Mouse (Mus musculus): ENCODE results near the gene Rasgef1b.

The Rasgef1b gene

DNA sequence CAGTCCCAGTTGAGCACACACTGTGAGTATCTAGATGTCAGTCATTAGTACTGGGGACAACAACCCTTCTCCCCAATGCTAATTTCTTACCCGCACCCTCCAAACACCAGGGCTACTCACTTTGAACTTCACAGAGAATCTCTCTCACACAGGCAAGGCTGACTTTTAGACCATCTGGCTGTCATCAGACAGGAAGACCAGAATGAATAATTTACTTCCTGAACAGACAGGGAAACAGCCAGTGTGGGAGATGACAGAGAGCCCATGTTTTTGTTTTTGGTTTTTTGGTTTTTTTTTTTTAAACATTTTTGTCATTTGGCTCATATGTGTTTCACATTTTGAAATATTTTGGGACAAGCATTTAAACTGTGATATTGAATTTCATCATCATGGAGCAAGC lies 290.3 kb downstream of the Rasgef1b start:
- no peak for DNase-seq

DNA sequence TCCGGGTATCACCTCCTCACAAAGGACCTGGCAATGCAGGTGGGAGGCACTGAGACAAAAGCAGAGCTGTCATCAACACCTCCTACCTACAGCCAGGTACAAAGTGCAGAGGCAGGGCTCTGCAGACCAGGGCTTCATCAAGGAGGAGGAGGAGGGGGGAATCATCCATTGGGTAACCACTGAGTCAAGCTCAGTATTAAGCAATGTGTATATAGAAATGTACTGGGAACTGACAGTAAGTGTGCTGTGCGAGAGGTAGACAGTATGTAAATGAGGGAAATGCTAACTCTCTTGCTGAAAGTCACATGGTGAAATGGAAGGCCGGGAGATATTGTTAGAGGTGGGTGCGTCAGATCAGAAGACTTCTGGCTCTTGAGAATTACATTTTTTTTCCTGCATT lies 294.6 kb downstream of the Rasgef1b start:
- no peak for DNase-seq

DNA sequence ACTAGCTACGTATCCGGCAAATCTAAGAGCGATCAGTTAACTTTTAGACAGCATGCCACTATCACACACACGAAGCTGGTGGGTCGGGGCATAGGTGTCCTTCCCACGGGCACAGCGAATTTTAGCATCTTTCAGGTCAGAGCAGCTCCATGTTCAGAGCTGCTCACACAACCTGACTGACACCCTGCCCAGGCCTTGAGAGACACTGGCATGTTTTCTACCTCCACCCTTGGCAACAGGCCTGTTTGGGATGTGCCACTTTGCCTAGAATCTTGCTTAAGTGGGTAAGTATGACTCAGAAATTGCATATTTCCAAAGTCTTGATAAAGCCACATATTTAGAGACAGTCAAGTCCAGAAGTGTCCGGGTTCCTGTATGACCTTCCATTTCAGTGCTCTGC lies 296.4 kb downstream of the Rasgef1b start:
- no peak for DNase-seq

DNA sequence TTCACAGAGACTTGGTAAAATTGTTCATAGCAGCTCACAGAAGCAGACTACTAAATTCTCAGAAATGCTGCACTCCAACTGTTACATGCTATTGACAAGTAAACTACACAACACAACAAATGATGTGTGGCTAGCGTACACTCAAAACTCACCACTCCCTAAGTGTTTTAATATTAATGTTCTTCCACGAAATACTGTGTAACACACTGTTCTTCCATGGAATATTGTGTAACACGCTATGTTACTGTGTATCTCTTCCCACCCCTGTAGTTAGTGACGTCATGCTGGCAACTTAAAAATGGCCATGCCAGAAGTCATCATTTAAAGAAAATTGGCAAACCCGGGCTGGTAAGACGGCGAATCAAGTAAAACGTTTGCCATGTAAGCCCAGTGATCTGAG lies 299.6 kb downstream of the Rasgef1b start:
- no peak for DNase-seq

DNA sequence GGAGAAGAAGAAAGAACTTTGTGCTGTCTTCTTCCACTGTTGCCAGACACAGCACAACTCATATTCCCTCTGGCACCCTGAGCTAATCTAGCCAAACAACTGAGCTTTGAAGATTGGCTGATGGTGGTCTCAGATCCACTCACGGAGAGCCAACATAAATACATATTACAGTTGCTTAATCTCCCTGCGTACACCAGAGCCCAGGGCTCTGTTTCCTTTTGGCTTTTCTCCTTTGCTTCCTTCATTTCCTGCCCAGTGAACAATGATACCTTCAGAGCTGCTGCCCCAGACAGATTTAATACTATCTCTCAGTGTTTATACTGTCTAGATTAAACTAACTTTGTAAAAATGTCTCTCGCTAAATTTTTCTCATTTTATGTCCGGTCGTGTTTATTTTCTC lies 300.2 kb downstream of the Rasgef1b start:
- no peak for DNase-seq

DNA sequence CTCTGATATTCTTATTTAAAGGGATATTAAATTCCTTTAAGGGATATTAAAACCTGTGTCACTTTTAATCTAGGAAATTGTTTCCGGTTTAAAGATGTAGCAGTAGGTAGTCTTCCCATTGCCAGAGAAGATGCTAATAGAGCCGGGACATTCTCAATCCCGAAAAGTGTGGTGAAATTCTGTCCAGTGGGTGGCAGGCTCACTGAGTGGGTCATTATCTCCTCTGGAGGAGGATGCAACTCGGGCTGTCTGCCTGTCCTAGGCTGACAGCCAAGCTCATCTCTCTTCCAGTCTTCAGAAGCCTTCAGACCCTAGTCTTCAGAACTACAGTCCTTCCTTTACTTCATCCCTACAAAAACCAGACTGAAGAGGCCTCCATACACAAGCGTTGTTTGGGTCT lies 305.6 kb downstream of the Rasgef1b start:
- no peak for DNase-seq

DNA sequence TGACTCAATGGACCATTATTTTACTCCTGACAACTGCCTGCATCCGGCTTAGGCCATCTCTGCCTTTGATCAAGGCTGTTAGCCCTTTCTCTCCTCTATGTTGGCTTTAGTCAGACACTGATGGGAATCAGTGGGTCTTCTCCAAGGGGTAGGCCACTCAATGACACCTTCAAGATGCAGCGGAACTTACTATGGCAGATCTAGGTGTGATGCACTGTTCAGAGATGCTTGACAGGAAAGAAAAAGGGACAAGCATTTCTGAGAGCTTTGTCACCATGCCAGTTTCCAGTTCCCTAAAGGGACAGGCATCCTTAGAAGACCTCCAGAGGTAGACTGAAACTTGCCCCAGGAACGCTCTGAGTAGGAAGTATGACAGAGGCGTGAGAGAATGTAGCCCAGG lies 306.0 kb downstream of the Rasgef1b start:
- DNase-seq: no peak

DNA sequence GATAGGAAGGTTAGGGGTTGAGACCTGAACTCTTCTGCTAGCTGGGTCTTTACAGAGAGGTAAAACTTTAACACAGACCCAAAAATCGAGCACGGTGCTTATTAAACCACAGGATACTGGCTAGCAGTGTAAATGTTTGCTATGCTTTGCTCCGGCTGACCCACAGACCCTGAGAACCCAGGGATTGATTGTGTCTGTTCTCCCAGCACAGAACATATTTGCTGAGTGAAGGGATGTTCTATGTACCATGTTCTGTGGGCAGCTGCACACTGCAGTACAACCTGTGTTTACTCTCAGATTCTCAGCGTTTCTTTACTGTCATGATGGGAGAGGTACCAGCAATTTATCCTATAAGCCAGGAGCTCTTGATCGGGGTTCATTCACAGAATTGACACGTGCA lies 306.8 kb downstream of the Rasgef1b start:
- DNase-seq: no peak

DNA sequence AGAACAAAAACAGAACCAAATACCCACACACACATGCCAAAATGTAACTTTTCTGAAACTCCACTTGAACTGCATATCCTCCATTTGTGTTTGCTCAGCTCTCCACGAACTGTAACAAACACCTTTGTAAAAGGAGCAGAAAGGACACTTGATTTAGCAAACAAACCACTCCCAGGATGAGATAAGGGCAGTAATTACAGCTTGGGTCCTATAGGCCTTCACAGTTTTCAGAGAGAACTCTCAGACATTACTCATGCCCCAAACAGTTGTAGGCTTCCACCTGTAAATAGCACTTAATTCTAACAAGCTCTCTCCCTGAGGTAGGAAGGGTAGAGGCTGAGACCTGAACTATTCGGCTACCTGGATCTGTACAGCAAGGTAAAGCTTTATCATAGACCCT lies 309.0 kb downstream of the Rasgef1b start:
- no peak for DNase-seq

DNA sequence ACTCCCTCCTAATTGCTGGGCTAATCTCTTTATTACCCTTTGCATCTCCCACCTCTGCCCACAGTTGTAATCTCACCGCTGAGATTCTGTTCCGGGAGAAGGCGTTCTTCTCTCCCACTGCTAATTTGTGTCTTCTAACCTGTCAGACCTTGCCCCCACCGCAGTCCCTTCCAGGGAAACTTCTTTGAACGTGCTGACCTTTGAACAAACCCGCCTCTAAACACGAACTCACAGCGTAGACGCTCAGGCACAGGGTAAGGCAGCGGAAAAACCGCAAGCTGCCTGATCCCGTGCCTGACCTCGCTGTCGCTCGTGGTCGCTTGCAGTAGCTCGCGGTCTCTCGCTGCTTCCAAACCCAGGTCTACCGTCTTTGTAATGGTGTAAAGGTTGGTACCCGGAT lies 312.0 kb downstream of the Rasgef1b start:
- peak; percentile 75 for DNase-seq

DNA sequence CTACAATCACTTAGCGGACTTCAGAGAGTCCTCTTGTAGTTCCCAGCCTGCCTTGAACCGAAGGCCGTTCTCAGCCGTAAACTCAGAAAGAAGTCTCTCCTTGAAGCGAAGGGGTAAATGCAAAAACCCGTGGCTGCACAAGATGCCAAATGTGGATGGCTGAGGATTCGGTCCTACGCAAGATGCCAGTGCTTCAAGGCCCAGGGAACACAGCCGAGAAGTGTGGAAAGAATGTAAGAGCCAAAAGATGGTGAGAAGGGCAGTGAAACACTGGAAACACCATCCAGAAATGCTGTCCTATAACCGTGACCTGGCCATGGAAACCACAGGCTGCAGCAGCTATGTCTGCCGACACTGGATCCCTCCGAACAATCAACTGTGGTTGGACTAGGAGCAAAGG lies 313.2 kb downstream of the Rasgef1b start:
- DNase-seq: no peak

DNA sequence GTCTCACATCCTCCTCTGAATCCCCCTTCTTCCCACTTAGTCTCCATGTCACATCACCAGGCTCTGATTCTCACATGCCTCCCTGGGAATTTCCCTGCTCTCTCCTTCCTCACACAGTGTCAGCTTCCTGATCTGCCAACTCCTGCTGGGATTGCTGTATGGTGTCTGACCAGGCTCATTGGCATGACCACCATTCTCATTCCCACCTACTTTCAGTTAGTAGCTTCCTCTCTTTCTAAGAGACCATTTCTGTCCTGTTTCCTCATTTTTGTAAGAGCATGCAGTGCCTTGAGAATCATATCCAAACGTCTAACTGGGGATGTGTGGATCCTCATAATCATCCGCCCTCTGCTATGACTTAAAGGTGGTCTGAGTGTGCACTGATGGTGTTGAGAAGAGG lies 313.8 kb downstream of the Rasgef1b start:
- DNase-seq: no peak

DNA sequence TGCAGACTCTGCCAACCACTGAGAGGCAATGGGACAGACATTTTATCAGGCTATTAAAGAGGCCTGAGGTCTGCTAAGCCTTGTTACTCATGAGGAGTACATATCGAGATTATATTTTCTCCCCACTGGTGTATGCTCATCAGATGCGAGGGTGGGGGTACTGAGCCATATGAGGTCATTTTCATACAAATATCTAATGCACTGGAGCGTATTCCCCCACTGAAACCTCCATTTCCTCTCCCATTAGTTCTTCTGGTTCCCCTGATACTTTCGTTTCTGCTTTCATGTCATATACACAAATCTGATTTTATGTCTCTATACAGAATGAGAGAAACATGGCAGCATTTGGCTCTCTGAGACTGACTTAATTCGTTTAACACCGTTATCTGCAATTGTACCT lies 314.6 kb downstream of the Rasgef1b start:
- peak; percentile 17 for DNase-seq

DNA sequence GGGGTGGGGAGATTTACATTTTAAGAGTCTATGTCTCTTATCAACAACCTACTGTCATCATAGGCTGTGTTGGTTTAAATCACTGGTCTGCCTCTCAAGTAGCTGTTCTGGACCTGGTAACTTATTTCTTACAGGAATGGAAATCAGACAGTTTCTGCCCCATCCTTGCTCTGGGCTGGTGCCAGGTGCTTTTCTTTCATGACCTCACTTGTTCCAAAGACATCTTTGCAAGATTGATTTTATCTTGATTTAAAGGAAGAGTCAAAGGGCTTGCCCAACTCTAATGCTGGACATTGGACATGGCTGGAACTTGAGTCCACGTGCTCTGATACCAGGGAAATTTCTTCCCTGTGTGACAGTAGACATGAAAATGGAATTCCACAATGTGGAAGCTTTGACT lies 315.0 kb downstream of the Rasgef1b start:
- DNase-seq: no peak

DNA sequence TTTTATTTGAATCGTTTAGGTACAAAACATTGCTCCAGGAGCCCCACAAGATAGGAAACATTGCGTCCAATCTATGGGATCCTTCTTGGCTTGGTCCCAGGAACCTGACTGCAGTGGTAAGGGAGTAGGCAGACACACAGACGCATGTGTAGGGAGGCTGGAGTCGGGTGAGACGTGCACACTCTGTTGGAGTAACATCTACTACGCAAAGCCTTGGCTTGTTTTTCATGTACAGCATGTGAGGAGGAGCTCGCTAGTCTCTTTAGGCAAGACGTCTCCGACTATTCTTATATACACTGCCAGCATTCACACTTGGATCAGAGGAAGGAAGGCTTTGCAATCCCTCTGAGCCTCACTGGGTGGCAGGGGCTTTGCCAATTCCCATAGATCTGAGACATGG lies 315.5 kb downstream of the Rasgef1b start:
- DNase-seq: no peak

DNA sequence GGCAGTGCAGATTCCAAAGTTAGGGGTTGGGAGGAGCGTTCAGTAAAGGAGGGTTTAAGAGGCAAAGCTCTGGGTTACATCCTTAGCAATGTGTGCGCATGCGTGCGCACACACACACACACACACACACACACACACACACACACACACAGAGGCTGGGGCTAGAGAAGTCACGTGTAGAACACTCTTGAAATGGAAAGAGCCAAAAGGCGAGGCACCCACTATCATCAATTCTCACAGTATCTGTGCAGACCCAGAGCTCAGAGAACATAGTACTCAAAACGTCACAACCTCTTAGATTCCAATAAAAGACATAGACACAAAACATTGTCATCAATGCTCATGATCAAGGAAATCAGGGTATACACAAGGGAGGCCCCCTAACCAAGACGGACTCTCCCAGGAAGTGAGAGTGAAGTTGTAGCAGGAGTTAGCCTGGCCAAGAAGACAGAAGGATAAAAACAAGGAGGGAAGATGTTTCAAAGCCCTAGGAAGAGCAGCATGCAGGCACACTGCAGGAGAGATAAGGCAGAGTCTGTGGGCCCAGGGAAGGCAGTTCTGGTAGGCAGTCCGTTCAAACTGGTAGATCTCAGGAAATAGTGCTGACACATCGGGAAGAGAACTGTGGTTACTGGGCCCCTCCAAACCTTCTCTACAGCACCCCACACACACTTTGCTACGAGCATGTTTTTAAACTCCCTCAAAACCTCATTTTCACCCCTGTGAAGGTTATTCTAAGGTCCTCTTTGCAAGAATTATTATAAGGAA lies 324.3 kb downstream of the Rasgef1b start:
- no peak for DNase-seq

DNA sequence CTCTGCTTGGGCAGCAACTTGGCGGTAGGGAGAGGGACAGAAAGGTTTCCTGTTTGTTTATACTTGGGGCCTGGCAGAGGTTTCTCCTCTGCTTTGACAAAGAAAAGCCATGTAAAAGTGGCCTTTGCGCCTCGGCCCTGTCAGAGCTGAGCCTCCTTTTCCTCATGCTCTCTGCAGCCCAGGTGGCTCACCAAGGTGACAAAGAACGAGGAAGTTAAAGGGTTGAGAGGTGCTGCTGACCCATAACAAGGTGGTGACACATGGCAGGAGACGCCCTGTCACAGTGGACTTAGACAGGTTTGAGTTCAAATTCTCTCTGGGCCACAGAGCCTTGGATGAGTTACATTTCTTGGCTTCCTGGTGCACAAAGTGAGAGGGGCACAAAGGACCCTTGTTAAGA lies 325.5 kb downstream of the Rasgef1b start:
- no peak for DNase-seq

DNA sequence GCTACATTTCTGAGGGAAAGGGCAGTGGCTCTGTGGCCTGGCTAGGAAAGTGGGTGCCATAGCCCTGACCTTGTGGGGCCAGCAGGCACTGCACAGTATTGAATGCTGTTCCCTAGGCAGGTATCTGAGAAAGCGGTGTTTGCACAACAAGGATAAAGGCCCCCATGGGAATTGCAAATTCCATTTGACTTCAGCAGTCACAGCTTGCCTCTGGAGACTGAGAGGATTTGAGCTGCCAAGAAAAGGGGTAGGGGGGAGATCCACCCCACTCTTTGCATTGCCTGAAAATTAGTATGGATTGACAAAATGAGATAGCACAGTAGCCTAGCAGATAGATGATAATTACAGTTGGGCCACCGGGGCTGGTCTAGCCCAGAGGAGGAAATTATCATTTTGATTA lies 326.1 kb downstream of the Rasgef1b start:
- DNase-seq: no peak

DNA sequence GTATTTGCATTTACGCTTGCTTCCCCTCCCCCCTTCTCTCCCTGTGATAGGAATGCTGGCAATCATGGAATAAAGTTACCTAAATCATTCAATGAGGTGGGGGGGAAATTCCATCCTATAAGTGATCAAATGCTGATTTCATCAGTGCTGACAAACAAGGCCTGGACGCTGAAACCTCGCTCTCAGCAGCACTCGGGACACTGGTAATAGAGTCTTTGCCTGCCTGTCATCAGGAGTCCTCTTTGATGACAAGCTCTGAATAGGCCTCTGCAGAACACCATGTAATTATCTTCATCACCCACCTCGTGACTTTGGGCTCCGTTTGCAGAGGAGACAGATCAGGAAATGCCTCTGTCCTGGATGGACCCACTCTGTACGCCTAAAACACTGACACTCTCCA lies 326.6 kb downstream of the Rasgef1b start:
- no peak for DNase-seq

DNA sequence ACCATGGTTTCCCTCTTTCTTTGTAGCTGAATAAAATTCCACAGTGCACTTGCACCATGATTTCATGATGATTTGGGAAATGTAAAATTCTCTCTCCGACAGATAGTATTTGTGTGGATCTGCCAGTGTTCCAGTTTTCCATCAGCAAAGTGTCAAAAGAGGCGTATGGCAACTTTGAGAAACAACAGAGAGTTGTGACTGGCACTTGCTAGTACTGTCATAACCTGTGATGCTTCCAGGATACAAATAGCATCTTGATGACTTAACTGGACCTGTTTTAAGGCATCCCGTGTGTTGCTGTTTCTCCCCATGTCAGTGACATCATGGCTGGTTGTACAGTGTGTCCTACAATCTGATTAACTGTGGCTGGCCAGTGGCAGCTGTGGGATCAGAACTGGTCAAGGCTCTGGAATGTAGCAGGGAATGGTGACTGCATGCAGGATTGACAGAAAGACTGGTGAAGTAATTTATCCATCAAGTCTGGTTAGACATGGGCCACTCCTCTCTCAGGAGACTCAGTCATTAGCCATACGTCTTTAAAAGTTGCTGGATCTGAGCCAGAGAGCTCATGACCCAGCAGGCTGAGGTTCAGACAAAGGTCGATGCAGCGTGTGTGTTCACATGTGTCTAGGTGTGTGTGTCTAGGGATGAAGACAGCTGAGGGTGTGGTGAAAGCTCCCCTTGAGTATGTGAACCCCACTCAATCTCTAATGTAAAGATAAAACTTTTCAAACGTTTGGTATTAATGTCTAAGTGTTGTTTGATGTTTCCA lies 328.8 kb downstream of the Rasgef1b start:
- no peak for DNase-seq

DNA sequence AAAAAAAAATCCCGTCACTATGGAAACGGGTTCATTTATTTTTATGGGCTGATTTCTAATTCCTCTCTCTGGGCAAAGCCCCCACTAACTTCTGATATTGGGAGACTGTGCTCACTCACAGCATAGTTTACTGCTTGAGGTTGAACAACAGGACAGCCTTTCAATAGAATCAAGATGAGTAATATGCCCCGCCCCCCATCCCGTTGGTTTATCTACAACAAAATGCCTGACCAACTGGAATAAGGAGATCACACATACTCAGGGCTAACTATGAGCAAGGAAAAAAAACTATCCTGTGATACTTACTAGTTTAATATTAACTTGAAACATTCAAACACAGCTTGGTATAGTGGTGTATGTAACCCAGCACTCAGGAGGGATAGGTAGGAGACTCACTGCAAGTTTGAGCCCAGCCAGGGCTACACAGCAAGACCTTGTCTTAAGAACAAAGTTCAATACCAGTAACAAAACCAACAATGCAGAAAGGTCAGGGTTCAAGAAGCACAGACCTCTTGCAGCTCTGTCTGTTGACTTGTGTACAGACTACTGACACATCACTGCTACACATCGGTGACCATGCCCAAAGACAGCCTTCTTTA lies 330.3 kb downstream of the Rasgef1b start:
- peak; percentile 80 for DNase-seq

DNA sequence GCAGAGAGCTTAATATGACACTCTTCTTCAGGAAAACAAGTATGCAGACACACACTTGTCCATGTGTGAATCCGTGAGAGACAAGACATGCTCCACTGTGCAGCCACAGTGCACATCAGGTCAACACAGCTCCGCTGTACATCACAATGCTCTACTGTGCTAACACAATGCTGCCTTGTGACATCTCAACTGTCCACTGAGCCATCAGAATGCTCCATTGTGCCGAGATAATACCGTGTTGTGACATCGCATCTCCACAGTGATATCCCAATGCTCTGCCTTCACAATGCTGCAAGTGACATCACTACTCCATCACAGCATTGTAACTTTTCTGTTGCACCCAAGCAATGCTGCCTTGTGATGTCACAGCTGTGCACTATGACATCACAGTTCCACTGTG lies 334.3 kb downstream of the Rasgef1b start:
- DNase-seq: no peak

DNA sequence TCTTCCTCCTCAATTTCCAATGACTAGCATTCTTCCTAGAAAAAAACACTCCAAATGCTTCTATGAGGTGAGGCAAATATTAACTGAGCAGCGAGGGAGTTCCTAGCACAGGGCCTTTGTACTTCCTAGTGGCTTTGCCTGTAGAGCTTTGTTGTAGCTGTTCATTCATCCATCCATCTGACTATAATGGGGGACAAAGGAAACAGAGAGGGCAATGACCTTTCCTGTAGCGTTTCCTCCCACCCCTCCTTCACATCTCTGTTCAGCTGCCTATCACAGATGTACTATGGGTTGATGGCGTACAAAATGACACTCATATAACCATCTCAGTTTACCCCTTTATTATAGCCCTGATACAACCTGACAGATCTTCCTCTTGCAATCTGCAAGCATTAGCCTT lies 337.3 kb downstream of the Rasgef1b start:
- DNase-seq: peak; percentile 56

DNA sequence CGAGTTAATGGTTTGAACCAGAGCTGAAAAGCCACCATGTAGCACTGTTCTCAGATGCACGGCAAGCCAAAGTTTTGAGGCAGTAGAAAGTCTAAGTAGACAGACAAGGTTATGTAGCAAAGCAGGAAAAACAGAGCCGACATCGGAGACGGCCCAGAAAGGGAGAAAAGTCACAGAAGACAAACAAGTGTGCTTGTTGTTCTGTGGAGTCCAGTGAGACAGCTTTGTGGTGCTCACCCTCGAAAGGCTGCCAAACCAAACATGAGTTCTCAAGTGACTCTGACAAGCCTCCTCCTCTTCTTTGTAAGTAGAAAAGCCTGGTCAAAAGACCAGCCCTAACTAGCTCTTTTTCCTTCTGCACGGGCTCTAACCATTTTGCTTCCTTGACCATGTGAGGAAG lies 338.1 kb downstream of the Rasgef1b start:
- peak; percentile 40 for DNase-seq

All from kidney, adult 9 months (tissue).